Comparison of ENCODE assay signal across 9 mouse cellular contexts in genomic region chr5:24360792-24361454, GRCm38 (mm10). TPM values are rescaled to one million over a fixed set of nuclear protein-coding genes. Genes with fewer than 3 reads are reported as not detected.
DNase-seq lines count a peak whose midpoint lies in the region; ATAC-seq lines count a peak whose summit lies in the region.
"Had no signal": no experiment of that assay in that cellular context is flagged by ENCODE, and none has a peak within 500 bp of the region (broad histone marks: within the 10 kb centered on the region; RNA-seq: fewer than 3 reads in every experiment).

No protein-coding gene starts in this region.

- no peaks in the 10 kb centered on the region for H3K9me3 ChIP-seq in hindbrain, embryonic 13.5 days

- H3K4me3 ChIP-seq in hindbrain, embryonic 13.5 days: no peak overlapping the region
- H3K4me3 ChIP-seq: megakaryocyte, embryonic 14.5 days had no signal

- WGBS in hindbrain, embryonic 13.5 days: 0% methylated on average over 7 of the region's 7 CpGs

- no peaks in the 10 kb centered on the region for H3K36me3 ChIP-seq in hindbrain, embryonic 13.5 days

- H3K4me1 ChIP-seq in hindbrain, embryonic 13.5 days (replicated peaks): peaks cover 4% of the 10 kb centered on the region; the same call in 1 of the 2 replicates

- DNase-seq in Muller cell, postnatal 12 days (ENCODE audit: inconsistent ontology term): peak; percentile 57
- peak; percentile 89 for DNase-seq in cerebellum, adult 9-10 months
- DNase-seq in frontal cortex, postnatal 25 days (ENCODE audit: low spot score in 2 of 2): peak; percentile 72 to 82
- DNase-seq in layer of hippocampus, postnatal 14 days (ENCODE audit: low spot score in 2 of 2): peak; percentile 83 to 88
- peak; percentile 88 for DNase-seq in lung, postnatal 14 days
- peak; percentile 78 for DNase-seq in retina, postnatal 7 days (ENCODE audit: low read depth, low spot score)
- peak; percentile 49 for DNase-seq in urinary bladder, adult 2 months (ENCODE audit: low spot score)

- H3K27ac ChIP-seq in hindbrain, embryonic 13.5 days: 0 out of 2 replicates have a peak overlapping the region, but pooled peaks have one; percentile 12

- ATAC-seq in hindbrain, embryonic 13.5 days (ENCODE audit: low FRiP score): peak; percentile 78

- no peak overlapping the region for H3K9ac ChIP-seq in hindbrain, embryonic 13.5 days

- no peak overlapping the region for H3K4me2 ChIP-seq in hindbrain, embryonic 13.5 days

- no peaks in the 10 kb centered on the region for H3K27me3 ChIP-seq in hindbrain, embryonic 13.5 days

RNA-seq across cellular contexts. Expression of gene Nos3, which starts 3.7 kb away (rescaled TPM):
- polyA plus RNA-seq in hindbrain, embryonic 13.5 days (2015; fragmentation: Nextera tagmentation; extraction: Ambion mirVana): 9.8 and 10.2 TPM in 2 replicates
- total RNA-seq in layer of hippocampus, postnatal 14 days (2021): 1 to 10 TPM; 9.4 to 10.0 TPM
- 7.3 and 8.3 TPM in 2 replicates for polyA plus RNA-seq in urinary bladder, adult 2 months (2012; rRNA removed)

RNA-seq across cellular contexts. Expression of gene Kcnh2, which starts 9.5 kb away (rescaled TPM):
- 12.8 and 14.2 TPM in 2 replicates for polyA plus RNA-seq in hindbrain, embryonic 13.5 days (2015; fragmentation: Nextera tagmentation; extraction: Ambion mirVana)
- 10 to 100 TPM; 17.9 to 19.2 TPM for total RNA-seq in layer of hippocampus, postnatal 14 days (2021)
- 56.0 and 70.5 TPM in 2 replicates for polyA plus RNA-seq in urinary bladder, adult 2 months (2012; rRNA removed)

RNA-seq across cellular contexts. Expression of gene Atg9b, which starts 31.0 kb away (rescaled TPM):
- polyA plus RNA-seq in hindbrain, embryonic 13.5 days (2015; fragmentation: Nextera tagmentation; extraction: Ambion mirVana): 0.57 and 0.93 TPM in 2 replicates
- 1 to 10 TPM; 2.8 to 3.4 TPM for total RNA-seq in layer of hippocampus, postnatal 14 days (2021)
- polyA plus RNA-seq in urinary bladder, adult 2 months (2012; rRNA removed): 3.1 and 5.1 TPM in 2 replicates

RNA-seq across cellular contexts. Expression of gene Abcb8, which starts 32.5 kb away (rescaled TPM):
- 45.7 and 48.7 TPM in 2 replicates for polyA plus RNA-seq in hindbrain, embryonic 13.5 days (2015; fragmentation: Nextera tagmentation; extraction: Ambion mirVana)
- 10 to 100 TPM; 43.0 to 54.1 TPM for total RNA-seq in layer of hippocampus, postnatal 14 days (2021)
- polyA plus RNA-seq in urinary bladder, adult 2 months (2012; rRNA removed): 24.8 and 28.8 TPM in 2 replicates

RNA-seq across cellular contexts. Expression of gene Asic3, which starts 52.3 kb away (rescaled TPM):
- polyA plus RNA-seq in hindbrain, embryonic 13.5 days (2015; fragmentation: Nextera tagmentation; extraction: Ambion mirVana): 0.94 and 1.3 TPM in 2 replicates
- total RNA-seq in layer of hippocampus, postnatal 14 days (2021): under 1 TPM in 1 of 2 experiments, not detected in 1; 0.18 TPM
- polyA plus RNA-seq in urinary bladder, adult 2 months (2012; rRNA removed): 0.29 and 0.50 TPM in 2 replicates
